Mouse (Mus musculus) ES-Bruce4 (cell line): ENCODE measurements around the gene Gns.

Experiments
- CTCF ChIP-seq: IDR thresholded peaks from one replicate; pipeline ENCODE4 v1.8.1; 2011; ENCODE audit warnings: low read depth, low read length
- POLR2A ChIP-seq: IDR thresholded peaks from one replicate; pipeline ENCODE4 v1.8.1; 2011; ENCODE audit warnings: low read length; ENCODE audit not compliant: insufficient read depth

- TF ChIP-seq POLR2A: no peak
- no peak for TF ChIP-seq CTCF
Observed at GRCm38 (mm10) chr10:121432635-121433280, 67.9 kb downstream of the Gns start.
